Comparison of ENCODE assay signal across 8 mouse cellular contexts in the genomic region with DNA sequence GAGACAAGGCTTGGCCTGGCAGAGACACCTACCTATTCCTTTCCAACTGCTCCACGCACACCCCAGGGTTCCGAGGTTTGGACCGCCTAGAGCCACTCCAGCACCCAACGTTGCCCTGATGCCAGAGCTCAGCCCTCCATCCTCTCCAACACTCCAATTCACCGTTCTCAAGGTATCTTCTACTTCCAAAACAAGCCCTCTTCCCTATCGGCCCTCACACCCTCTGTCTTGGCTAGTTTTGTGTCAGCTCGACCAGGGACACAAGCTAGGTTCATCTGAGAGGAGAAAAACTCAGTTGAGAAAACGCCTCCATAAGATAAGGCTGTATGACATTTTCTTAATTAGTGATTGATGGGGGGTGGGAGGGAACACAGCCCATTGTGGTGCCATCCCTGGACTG. TPM values are rescaled to one million over a fixed set of nuclear protein-coding genes. Genes with fewer than 3 reads are reported as not detected.
DNase-seq lines count a peak whose midpoint lies in the region; ATAC-seq and TF ChIP-seq lines count a peak whose summit lies in the region.

A gene (minus strand): TSS at position 101 of the 400 bp plus-strand sequence.

- intact Hi-C loops in left cerebral cortex, adult 2 months (cut with DNase I): loop anchor here (1.0 kb wide), 1 partner anchor 58 kb away; no protein-coding TSS in a partner anchor
- intact Hi-C loops in left cerebral cortex, postnatal 36 days (cut with DNase I): no loop called here

- no peak for ATAC-seq in embryonic facial prominence, embryonic 12.5 days (ENCODE audit: insufficient number of reproducible peaks, insufficient read depth, low FRiP score, low TSS enrichment)
- ATAC-seq in heart, embryonic 15.5 days (replicated peaks; ENCODE audit: insufficient number of reproducible peaks, insufficient read depth, low FRiP score, low read depth): no peak
- no peak for ATAC-seq in neural tube, embryonic 13.5 days (ENCODE audit: low read depth)

- no peaks in the 10 kb centered on the region for H3K9me3 ChIP-seq in embryonic facial prominence, embryonic 12.5 days
- H3K9me3 ChIP-seq in heart, embryonic 15.5 days (replicated peaks): no peaks in the 10 kb centered on the region
- no peaks in the 10 kb centered on the region for H3K9me3 ChIP-seq in neural tube, embryonic 13.5 days

- H3K4me3 ChIP-seq in left cerebral cortex, adult 2 months: peak within 1 kb of the TSS; percentile 76
- H3K4me3 ChIP-seq in embryonic facial prominence, embryonic 12.5 days: peak within 1 kb of the TSS; percentile 77
- peak within 1 kb of the TSS; percentile 62 for H3K4me3 ChIP-seq in heart, embryonic 15.5 days
- peak within 1 kb of the TSS; percentile 86 for H3K4me3 ChIP-seq in neural tube, embryonic 13.5 days

- H3K9ac ChIP-seq in embryonic facial prominence, embryonic 12.5 days: peak within 1 kb of the TSS; percentile 93
- H3K9ac ChIP-seq in heart, embryonic 15.5 days: peak within 1 kb of the TSS; percentile 92
- H3K9ac ChIP-seq in neural tube, embryonic 13.5 days: peak within 1 kb of the TSS; percentile 97

- H3K27ac ChIP-seq in left cerebral cortex, adult 2 months: peak within 1 kb of the TSS; percentile 94
- peak within 1 kb of the TSS; percentile 37 for H3K27ac ChIP-seq in embryonic facial prominence, embryonic 12.5 days
- H3K27ac ChIP-seq in heart, embryonic 15.5 days: peak within 1 kb of the TSS; percentile 81
- H3K27ac ChIP-seq in neural tube, embryonic 13.5 days (replicated peaks): peak within 1 kb of the TSS; percentile 86

- peak within 1 kb of the TSS; percentile 88 for H3K4me2 ChIP-seq in embryonic facial prominence, embryonic 12.5 days (replicated peaks)
- peak within 1 kb of the TSS; percentile 85 for H3K4me2 ChIP-seq in heart, embryonic 15.5 days
- peak within 1 kb of the TSS; percentile 88 for H3K4me2 ChIP-seq in neural tube, embryonic 13.5 days

- DNase-seq in left cerebral cortex, adult 2 months (ENCODE audit: extremely low spot score in 1 of 2, low spot score in 2 of 2): no peak
- DNase-seq in left cerebral cortex, adult 9 months (ENCODE audit: low spot score in 2 of 2): no peak
- no peak for DNase-seq in left cerebral cortex, postnatal 36 days (ENCODE audit: low spot score in 2 of 2)
- DNase-seq in retina, embryonic 14.5 days (ENCODE audit: low spot score): no peak
- DNase-seq in thymus, postnatal 14 days: no peak

- peaks cover 10% of the 10 kb centered on the region for H3K36me3 ChIP-seq in embryonic facial prominence, embryonic 12.5 days
- H3K36me3 ChIP-seq in heart, embryonic 15.5 days: peaks cover 17% of the 10 kb centered on the region
- peaks cover 13% of the 10 kb centered on the region; the same call in 1 of the 2 replicates for H3K36me3 ChIP-seq in neural tube, embryonic 13.5 days

- H3K27me3 ChIP-seq in embryonic facial prominence, embryonic 12.5 days: no peaks in the 10 kb centered on the region
- H3K27me3 ChIP-seq in heart, embryonic 15.5 days: no peaks in the 10 kb centered on the region
- H3K27me3 ChIP-seq in neural tube, embryonic 13.5 days: no peaks in the 10 kb centered on the region

- 73% methylated on average over 8 of the region's 8 CpGs for WGBS in embryonic facial prominence, embryonic 12.5 days
- 48% methylated on average over 8 of the region's 8 CpGs for WGBS in heart, embryonic 15.5 days
- 73% methylated on average over 8 of the region's 8 CpGs for WGBS in neural tube, embryonic 13.5 days

- no peak for TF ChIP-seq CTCF in left cerebral cortex, adult 2 months (IDR thresholded peaks at IDR 0.05)

- H3K4me1 ChIP-seq in embryonic facial prominence, embryonic 12.5 days: peaks cover 14% of the 10 kb centered on the region
- peaks cover 22% of the 10 kb centered on the region for H3K4me1 ChIP-seq in heart, embryonic 15.5 days (replicated peaks)
- H3K4me1 ChIP-seq in neural tube, embryonic 13.5 days (replicated peaks): peaks cover 23% of the 10 kb centered on the region

RNA-seq across cellular contexts. Expression of the gene that starts here (rescaled TPM):
- total RNA-seq in left cerebral cortex, adult 2 months (2021): 10 to 100 TPM; 90.1 to 94.2 TPM
- 9.8 and 10.6 TPM in 2 replicates for polyA plus RNA-seq in embryonic facial prominence, embryonic 12.5 days (2016; fragmentation: Nextera tagmentation; extraction: Ambion mirVana)
- 6.9 and 7.1 TPM in 2 replicates for polyA plus RNA-seq in heart, embryonic 15.5 days (2015; fragmentation: Nextera tagmentation; extraction: Ambion mirVana)
- total RNA-seq in left cerebral cortex, postnatal 36 days (2021): 10 to 100 TPM; 90.7 to 91.7 TPM
- polyA plus RNA-seq in neural tube, embryonic 13.5 days (2015; fragmentation: Nextera tagmentation; extraction: Ambion mirVana): 6.6 and 7.6 TPM in 2 replicates

Comparison
In these comparisons a context has a peak if more than half of its experiments do, and no peak if none do; other contexts are left out.
1. H3K27ac ChIP-seq: peak in every context shown above with its lines; median percentile 94 in left cerebral cortex, adult 2 months; 86 in neural tube, embryonic 13.5 days; 81 in heart, embryonic 15.5 days; 37 in embryonic facial prominence, embryonic 12.5 days.